Mouse (Mus musculus) layer of hippocampus, postnatal 36 days (tissue): ENCODE measurements around the gene Stradb. TPM values are rescaled to one million over a fixed set of nuclear protein-coding genes. Genes with fewer than 3 reads are reported as not detected.

ENCODE experiments used
- DNase-seq, 2 experiments: peaks; one replicate each; pipeline ENCODE4 v3.0.0; 2022
- total RNA-seq, 2 experiments: library from RNA; stranded (reverse); gene quantifications; 2 replicates each; pipeline ENCODE4 v1.2.3; 2021

The Stradb gene
- total RNA-seq, 2 experiments from 2014 or later, result 39.3 to 41.1 TPM

DNA sequence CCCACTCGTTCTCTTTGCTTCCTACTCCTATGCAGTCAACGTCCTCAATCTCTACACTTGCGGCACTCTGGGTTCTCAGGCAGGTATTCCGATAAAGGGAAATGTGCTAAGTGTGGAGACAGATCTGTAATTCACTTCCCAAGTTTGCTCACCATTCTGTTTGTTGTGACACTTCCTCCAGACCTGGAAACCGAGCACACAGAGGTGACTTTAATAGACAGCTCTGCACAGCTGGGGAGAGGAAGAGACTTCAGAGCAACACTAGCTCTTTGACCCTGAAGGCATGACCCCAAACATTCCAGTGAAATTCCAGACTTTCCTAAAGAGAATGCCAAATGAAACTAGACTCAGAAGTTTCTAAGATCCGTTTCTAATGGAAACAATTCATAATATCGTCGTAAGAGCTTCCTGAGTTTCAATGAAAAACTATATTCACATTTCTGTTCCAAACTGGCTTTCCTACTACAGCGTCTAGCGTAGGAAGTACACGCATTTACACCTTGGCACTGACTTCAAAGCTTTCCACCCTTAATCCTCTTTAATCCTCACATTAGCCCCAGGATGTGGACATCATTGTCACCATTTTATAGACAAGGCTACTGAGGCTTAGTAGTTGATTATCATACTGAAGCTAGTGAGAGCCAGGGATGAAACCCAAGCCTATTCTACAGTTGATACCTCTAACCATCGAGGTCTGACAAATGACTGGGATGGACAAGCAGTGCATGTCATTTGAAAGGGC is 12.0 kb upstream of the Stradb start:
- DNase-seq, result no peak

GRCm38 (mm10) chr1:58962418-58962817 is 10.9 kb upstream of the Stradb start:
- DNase-seq, result no peak

- DNase-seq, result no peak
Measured at GRCm38 (mm10) chr1:58962865-58963264, 10.5 kb upstream of the Stradb start.

- DNase-seq, result no peak
Measured at GRCm38 (mm10) chr1:58967534-58967933, 5.8 kb upstream of the Stradb start.

GRCm38 (mm10) chr1:58970054-58970453 is 3.3 kb upstream of the Stradb start:
- no peak for DNase-seq

DNA sequence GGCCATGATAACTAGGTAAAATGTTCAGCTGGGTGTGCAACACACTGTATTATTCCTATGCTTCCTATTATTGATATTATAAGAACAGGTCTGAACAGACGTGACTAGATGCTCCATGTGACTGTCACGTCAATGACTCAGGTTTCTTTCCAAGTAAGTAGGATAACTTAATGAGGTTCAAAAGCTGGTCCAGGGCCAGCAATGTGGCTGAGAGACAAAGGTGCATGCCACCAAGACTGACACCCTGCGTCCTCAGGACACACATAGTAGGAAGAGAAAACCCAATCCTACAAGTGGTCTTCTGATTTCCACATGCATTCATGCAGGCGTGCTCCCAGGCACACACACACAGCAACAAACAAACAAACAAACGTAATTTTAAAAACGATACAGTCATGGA is 2.2 kb upstream of the Stradb start:
- DNase-seq, result no peak

DNA sequence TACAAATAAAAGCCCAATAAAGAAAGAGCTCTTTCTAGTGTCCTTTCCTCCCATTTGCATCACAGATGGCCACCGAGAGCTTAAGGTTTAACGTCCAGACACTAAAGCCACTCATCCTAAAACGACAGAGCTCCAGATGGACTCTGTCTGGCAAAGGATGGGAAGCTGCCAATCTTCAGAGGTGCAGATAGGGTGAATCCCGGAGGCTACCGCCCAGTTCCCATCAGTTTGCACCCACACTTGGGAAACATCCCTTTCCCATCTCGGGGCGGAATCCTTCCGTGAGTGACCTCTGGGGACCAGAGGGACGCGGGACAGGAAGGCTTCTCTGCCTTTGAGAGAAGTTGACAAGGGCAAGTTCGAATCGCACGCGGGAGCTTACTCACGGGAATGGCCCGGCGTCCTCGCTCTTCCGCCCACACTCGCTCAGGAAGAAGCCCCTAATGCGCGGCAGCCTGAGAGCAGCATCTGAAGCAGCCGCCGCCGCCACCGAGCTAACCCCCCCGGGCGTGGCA is 414 bp upstream of the Stradb start:
- no peak for DNase-seq

DNA sequence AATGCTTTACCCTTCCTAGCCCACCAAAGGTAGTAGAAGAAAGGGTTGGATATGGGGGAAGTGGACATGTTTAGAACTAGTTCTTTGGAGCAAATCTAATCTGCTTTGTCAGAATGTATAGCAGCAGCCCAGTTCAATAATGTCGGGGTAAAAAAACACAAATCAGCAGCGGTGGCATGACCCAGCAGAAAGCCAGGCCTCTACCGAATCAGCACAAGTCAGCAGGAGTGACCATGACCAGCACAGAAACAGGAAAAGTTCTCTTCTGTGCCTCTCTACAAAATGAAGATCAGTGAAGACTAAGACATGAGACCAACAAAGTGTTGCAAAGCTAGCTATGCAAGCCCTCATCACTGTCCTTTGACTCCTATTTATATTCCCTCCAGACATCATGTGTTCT is 9.0 kb downstream of the Stradb start:
- DNase-seq, result no peak

- no peak for DNase-seq
Measured at GRCm38 (mm10) chr1:58984586-58984985, 11.3 kb downstream of the Stradb start.

GRCm38 (mm10) chr1:58993144-58993543 is 19.8 kb downstream of the Stradb start:
- no peak for DNase-seq

GRCm38 (mm10) chr1:58993723-58994122 is 20.4 kb downstream of the Stradb start:
- DNase-seq, result no peak

DNA sequence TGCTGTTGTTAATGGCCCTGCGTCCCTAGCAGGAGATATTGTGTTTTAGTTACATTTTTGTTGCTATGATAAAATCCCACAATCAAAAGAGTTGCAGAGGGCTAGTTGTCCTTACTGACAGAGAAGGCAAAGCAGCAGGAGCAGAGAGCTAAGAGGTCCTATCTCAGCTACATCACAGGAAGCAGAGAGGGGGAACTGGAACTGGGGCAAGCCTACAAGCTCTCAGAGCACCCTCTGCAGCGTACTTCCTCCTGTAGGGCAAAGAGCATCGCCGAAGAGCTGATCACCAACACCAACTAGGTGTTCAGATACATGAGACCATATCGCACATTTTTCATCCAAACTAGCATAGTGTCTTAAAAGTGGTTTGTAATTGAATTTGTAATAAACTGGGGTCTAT is 22.0 kb downstream of the Stradb start:
- DNase-seq, result no peak

GRCm38 (mm10) chr1:59009250-59009649 is 35.9 kb downstream of the Stradb start:
- DNase-seq, result no peak

- no peak for DNase-seq
Measured at GRCm38 (mm10) chr1:59021556-59021955, 48.2 kb downstream of the Stradb start.

DNA sequence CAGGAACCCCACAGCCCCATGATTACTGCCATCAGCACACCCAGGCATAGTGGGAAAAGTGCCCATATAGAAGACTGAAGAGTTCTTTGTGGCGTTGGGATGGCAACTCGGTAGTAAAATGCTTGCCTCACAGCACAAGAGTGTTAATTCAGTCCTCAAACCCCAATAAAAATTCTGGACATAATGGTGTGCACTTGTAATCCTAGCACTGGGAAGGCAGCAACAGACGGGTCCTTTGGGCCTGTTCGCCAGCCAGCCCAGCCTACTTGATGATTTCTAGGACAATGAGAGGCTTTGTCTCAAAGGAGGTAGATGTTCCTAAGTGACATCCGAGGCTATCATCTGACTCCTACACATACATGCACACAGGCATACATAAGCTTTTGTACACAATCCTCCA is 64.4 kb downstream of the Stradb start:
- no peak for DNase-seq

Other genes with a start within 250 kb of the Stradb start
- 1 to 10 TPM; 2.4 to 2.6 TPM for gene Casp8, start 178.1 kb upstream of the Stradb start, total RNA-seq
- 100 to 1,000 TPM; 167 to 173 TPM for gene Trak2, start 92 bp upstream of the Stradb start, total RNA-seq
- not detected for gene C2cd6, start 121.4 kb downstream of the Stradb start, total RNA-seq
- 10 to 100 TPM; 28.0 to 28.6 TPM for gene Tmem237, start 146.9 kb downstream of the Stradb start, total RNA-seq
- gene Mpp4, start 189.9 kb downstream of the Stradb start, total RNA-seq, result 1 to 10 TPM; 1.9 TPM